Mouse (Mus musculus): ENCODE data around the gene Fam89a. TPM values are rescaled to one million over a fixed set of nuclear protein-coding genes. Genes with fewer than 3 reads are reported as not detected.

Fam89a gene
- polyA plus RNA-seq, 1 experiment from 2014 or later, result 5.5 TPM

- H3K27me3 ChIP-seq (ENCODE audit: control insufficient read depth, insufficient read depth, low read length), result no peaks in the 10 kb centered on the region
- H3K36me3 ChIP-seq (ENCODE audit: control insufficient read depth, insufficient read depth, low read length), result 0 out of 2 replicates have a peak, but pooled peaks cover under 1% of the 10 kb centered on the region
- no peak overlapping the region for H3K9ac ChIP-seq (ENCODE audit: low read length)
- DNase-seq (ENCODE audit: low spot score), result no peak
- H3K4me2 ChIP-seq (ENCODE audit: low read depth), result no peak overlapping the region
- 87% methylated on average over 1 of the region's 1 CpGs for WGBS
- no peak for ATAC-seq (ENCODE audit: insufficient read depth, low FRiP score, low TSS enrichment)
- H3K4me3 ChIP-seq (ENCODE audit: low read depth, low read length), result no peak overlapping the region
- H3K27ac ChIP-seq (ENCODE audit: low read depth, low read length), result no peak overlapping the region
- no peaks in the 10 kb centered on the region for H3K9me3 ChIP-seq (ENCODE audit: control insufficient read depth, low read length)
- H3K4me1 ChIP-seq (ENCODE audit: control insufficient read depth, insufficient read depth, low read length), result no peaks in the 10 kb centered on the region
These were observed 12.4 kb downstream of the Fam89a start for GRCm38 (mm10) chr8:124739268-124739667.

- WGBS, result 46% methylated on average over 3 of the region's 3 CpGs
- H3K36me3 ChIP-seq (ENCODE audit: control insufficient read depth, insufficient read depth, low read length), result peaks cover 23% of the 10 kb centered on the region
These were observed 16.2 kb downstream of the Fam89a start for GRCm38 (mm10) chr8:124735371-124735911.

GRCm38 (mm10) chr8:124732828-124733227 lies 18.8 kb downstream of the Fam89a start:
- Histone ChIP-seq H3K4me3 (ENCODE audit: low read depth, low read length) (no peak overlapping the region), H3K4me1 (ENCODE audit: control insufficient read depth, insufficient read depth, low read length) (no peaks in the 10 kb centered on the region), H3K36me3 (ENCODE audit: control insufficient read depth, insufficient read depth, low read length) (peaks cover 26% of the 10 kb centered on the region), H3K9me3 (ENCODE audit: control insufficient read depth, low read length) (no peaks in the 10 kb centered on the region), H3K9ac (ENCODE audit: low read length) (no peak overlapping the region), H3K27me3 (ENCODE audit: control insufficient read depth, insufficient read depth, low read length) (no peaks in the 10 kb centered on the region), H3K4me2 (ENCODE audit: low read depth) (no peak overlapping the region), H3K27ac (ENCODE audit: low read depth, low read length) (no peak overlapping the region)
- DNase-seq (ENCODE audit: low spot score), result no peak
- no peak for ATAC-seq (ENCODE audit: insufficient read depth, low FRiP score, low TSS enrichment)
- 93% methylated on average over 8 of the region's 8 CpGs for WGBS

More at GRCm38 (mm10) chr8:124735371-124735911, 16.2 kb downstream of the Fam89a start:
- Histone ChIP-seq H3K27ac (ENCODE audit: low read depth, low read length) (no peak overlapping the region), H3K27me3 (ENCODE audit: control insufficient read depth, insufficient read depth, low read length) (no peaks in the 10 kb centered on the region), H3K9me3 (ENCODE audit: control insufficient read depth, low read length) (no peaks in the 10 kb centered on the region), H3K4me3 (ENCODE audit: low read depth, low read length) (no peak overlapping the region), H3K9ac (ENCODE audit: low read length) (no peak overlapping the region), H3K4me1 (ENCODE audit: control insufficient read depth, insufficient read depth, low read length) (no peaks in the 10 kb centered on the region), H3K4me2 (ENCODE audit: low read depth) (no peak overlapping the region)
- ATAC-seq (ENCODE audit: insufficient read depth, low FRiP score, low TSS enrichment), result no peak
- no peak for DNase-seq (ENCODE audit: low spot score)

DNA sequence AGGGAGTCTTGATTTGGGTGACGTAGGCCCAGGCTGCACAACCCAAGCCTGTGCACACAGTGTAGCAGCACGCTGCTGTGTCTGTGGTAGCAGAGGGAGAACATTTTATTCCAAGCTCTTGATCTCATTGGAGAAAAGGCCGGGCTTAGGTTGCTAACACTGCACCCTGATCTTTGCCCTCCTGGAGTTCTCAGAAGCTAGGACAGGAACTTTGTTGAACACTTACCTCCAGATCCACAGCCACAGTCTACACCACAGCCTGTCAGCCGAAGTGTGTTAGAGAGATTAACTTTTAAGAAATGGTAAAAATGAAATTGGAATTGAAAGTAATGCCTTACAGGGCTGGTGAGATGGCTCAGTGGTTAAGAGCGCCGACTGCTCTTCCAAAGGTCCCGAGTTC lies 27.3 kb downstream of the Fam89a start:
- 94% methylated on average over 7 of the region's 7 CpGs for WGBS
- H3K9ac ChIP-seq (ENCODE audit: low read length), result no peak overlapping the region
- no peak for ATAC-seq (ENCODE audit: insufficient read depth, low FRiP score, low TSS enrichment)

GRCm38 (mm10) chr8:124721862-124722515 lies 29.6 kb downstream of the Fam89a start, which contains the start of the genes Ttc13 and Arv1:
Ttc13 (minus strand) TSS chr8:124721983.
Arv1 (plus strand) TSS chr8:124722139.
- no peak within 1 kb of the TSS; the same call in 1 of the 2 replicates for H3K27ac ChIP-seq (ENCODE audit: low read depth, low read length)
- no peaks in the 10 kb centered on the region for H3K9me3 ChIP-seq (ENCODE audit: control insufficient read depth, low read length)
- peak within 1 kb of the TSS; percentile 91 for H3K4me3 ChIP-seq (ENCODE audit: low read depth, low read length)
- 0 out of 2 replicates have a peak, but pooled peaks cover 2% of the 10 kb centered on the region for H3K36me3 ChIP-seq (ENCODE audit: control insufficient read depth, insufficient read depth, low read length)
- H3K4me1 ChIP-seq (ENCODE audit: control insufficient read depth, insufficient read depth, low read length), result peaks cover 20% of the 10 kb centered on the region
- H3K9ac ChIP-seq (ENCODE audit: low read length), result peak within 1 kb of the TSS; percentile 77
- WGBS, result under 1% methylated on average over 59 of the region's 59 CpGs
- ATAC-seq (ENCODE audit: insufficient read depth, low FRiP score, low TSS enrichment) (peak; percentile 98), DNase-seq (ENCODE audit: low spot score) (peak; percentile 97)
- H3K4me2 ChIP-seq (ENCODE audit: low read depth), result peak within 1 kb of the TSS; percentile 85
- no peaks in the 10 kb centered on the region for H3K27me3 ChIP-seq (ENCODE audit: control insufficient read depth, insufficient read depth, low read length)

More for the DNA sequence above, 27.3 kb downstream of the Fam89a start:
- Histone ChIP-seq H3K4me3 (ENCODE audit: low read depth, low read length) (no peak overlapping the region), H3K36me3 (ENCODE audit: control insufficient read depth, insufficient read depth, low read length) (peaks cover 4% of the 10 kb centered on the region; the same call in 1 of the 2 replicates), H3K27ac (ENCODE audit: low read depth, low read length) (no peak overlapping the region), H3K27me3 (ENCODE audit: control insufficient read depth, insufficient read depth, low read length) (no peaks in the 10 kb centered on the region), H3K4me1 (ENCODE audit: control insufficient read depth, insufficient read depth, low read length) (peaks cover 20% of the 10 kb centered on the region), H3K9me3 (ENCODE audit: control insufficient read depth, low read length) (no peaks in the 10 kb centered on the region), H3K4me2 (ENCODE audit: low read depth) (no peak overlapping the region)
- no peak for DNase-seq (ENCODE audit: low spot score)

DNA sequence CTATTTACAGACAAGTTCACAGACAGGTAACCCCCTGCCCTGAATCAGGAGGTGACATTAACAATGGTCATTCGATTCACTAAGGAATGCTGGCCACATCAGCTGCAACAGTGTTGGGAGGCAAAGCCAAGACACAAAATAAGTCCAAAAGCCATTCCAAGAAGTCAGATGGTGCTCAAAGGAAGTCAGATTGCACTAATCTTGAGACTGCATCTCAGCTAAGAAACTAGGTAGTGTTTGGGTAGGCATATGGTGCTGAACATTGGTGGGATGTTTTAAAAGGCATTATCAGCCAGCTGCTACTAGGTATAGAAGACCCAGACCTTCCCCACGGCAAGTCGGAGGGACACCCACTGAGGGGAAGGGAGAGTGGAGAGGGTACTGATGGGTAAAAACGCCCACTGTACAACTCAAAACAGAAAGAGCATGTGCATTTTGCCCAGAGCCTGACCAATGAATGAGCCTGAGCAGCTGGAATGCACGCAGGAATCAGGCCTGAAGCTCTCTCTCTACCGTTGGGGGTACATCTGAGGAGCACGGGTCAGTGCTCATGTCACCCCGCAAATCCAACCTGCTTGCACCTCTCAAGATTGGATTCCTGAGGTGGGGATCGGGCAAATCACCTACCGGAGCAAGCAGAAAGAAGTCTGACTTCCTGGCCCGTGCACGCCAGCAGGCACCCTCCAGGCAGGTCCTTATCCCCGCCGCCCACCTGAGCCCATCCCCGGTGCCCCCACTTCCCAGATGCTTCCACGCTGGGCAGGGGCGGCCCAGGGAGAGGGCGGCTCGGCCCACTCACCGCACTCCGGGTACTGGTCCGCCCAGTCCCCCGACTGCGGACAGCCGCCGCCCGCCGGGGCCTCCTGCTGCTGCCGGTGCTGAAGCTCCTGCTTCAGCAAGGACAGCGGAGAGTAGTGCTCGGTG lies 30.4 kb downstream of the Fam89a start:
- peak; percentile 60 for ATAC-seq (ENCODE audit: insufficient read depth, low FRiP score, low TSS enrichment)
- peak; percentile 19 for DNase-seq (ENCODE audit: low spot score)
- peaks cover 20% of the 10 kb centered on the region for H3K4me1 ChIP-seq (ENCODE audit: control insufficient read depth, insufficient read depth, low read length)
- peak overlapping the region; percentile 91 for H3K4me3 ChIP-seq (ENCODE audit: low read depth, low read length)
- 0 out of 2 replicates have a peak, but pooled peaks cover 2% of the 10 kb centered on the region for H3K36me3 ChIP-seq (ENCODE audit: control insufficient read depth, insufficient read depth, low read length)
- no peaks in the 10 kb centered on the region for H3K27me3 ChIP-seq (ENCODE audit: control insufficient read depth, insufficient read depth, low read length)
- peak overlapping the region; percentile 77 for H3K9ac ChIP-seq (ENCODE audit: low read length)
- WGBS, result 3% methylated on average over 24 of the region's 31 CpGs
- H3K4me2 ChIP-seq (ENCODE audit: low read depth), result peak overlapping the region; percentile 85
- H3K27ac ChIP-seq (ENCODE audit: low read depth, low read length), result no peak overlapping the region; the same call in 1 of the 2 replicates
- no peaks in the 10 kb centered on the region for H3K9me3 ChIP-seq (ENCODE audit: control insufficient read depth, low read length)

- no peaks in the 10 kb centered on the region for H3K9me3 ChIP-seq (ENCODE audit: control insufficient read depth, low read length)
- no peak overlapping the region for H3K27ac ChIP-seq (ENCODE audit: low read depth, low read length)
- 81% methylated on average over 7 of the region's 7 CpGs for WGBS
- peaks cover 20% of the 10 kb centered on the region for H3K4me1 ChIP-seq (ENCODE audit: control insufficient read depth, insufficient read depth, low read length)
- no peak overlapping the region for H3K4me3 ChIP-seq (ENCODE audit: low read depth, low read length)
- no peak overlapping the region for H3K9ac ChIP-seq (ENCODE audit: low read length)
- H3K36me3 ChIP-seq (ENCODE audit: control insufficient read depth, insufficient read depth, low read length), result no peaks in the 10 kb centered on the region
- no peak for ATAC-seq (ENCODE audit: insufficient read depth, low FRiP score, low TSS enrichment)
- H3K4me2 ChIP-seq (ENCODE audit: low read depth), result no peak overlapping the region; the same call in 1 of the 2 replicates
- DNase-seq (ENCODE audit: low spot score), result no peak
- H3K27me3 ChIP-seq (ENCODE audit: control insufficient read depth, insufficient read depth, low read length), result no peaks in the 10 kb centered on the region
These were observed 31.5 kb downstream of the Fam89a start for GRCm38 (mm10) chr8:124720133-124720532.

GRCm38 (mm10) chr8:124715736-124716135 lies 35.9 kb downstream of the Fam89a start:
- Histone ChIP-seq H3K9ac (ENCODE audit: low read length) (no peak overlapping the region), H3K4me2 (ENCODE audit: low read depth) (no peak overlapping the region), H3K27me3 (ENCODE audit: control insufficient read depth, insufficient read depth, low read length) (no peaks in the 10 kb centered on the region), H3K27ac (ENCODE audit: low read depth, low read length) (no peak overlapping the region), H3K4me3 (ENCODE audit: low read depth, low read length) (no peak overlapping the region), H3K36me3 (ENCODE audit: control insufficient read depth, insufficient read depth, low read length) (peaks cover 8% of the 10 kb centered on the region; the same call in 1 of the 2 replicates), H3K9me3 (ENCODE audit: control insufficient read depth, low read length) (no peaks in the 10 kb centered on the region), H3K4me1 (ENCODE audit: control insufficient read depth, insufficient read depth, low read length) (peaks cover 7% of the 10 kb centered on the region)
- 91% methylated on average over 8 of the region's 8 CpGs for WGBS
- ATAC-seq (ENCODE audit: insufficient read depth, low FRiP score, low TSS enrichment) (no peak), DNase-seq (ENCODE audit: low spot score) (no peak)
